Mouse (Mus musculus): ENCODE measurements around the gene Gm973. TPM values are rescaled to one million over a fixed set of nuclear protein-coding genes. Genes with fewer than 3 reads are reported as not detected.
A peak's percentile ranks its signal among the peaks of the same experiment; 100 is the strongest.
"Not testable (repeated sequence)": the region's sequence is repeated elsewhere in the genome, so short reads cannot be mapped to it uniquely, and the experiment has no call there.

Gene Gm973
- total RNA-seq, 4 experiments from 2014 or later: 2.2 to 59.5 (median 23.9) TPM

GRCm38 (mm10) chr1:59592359-59592758, 76.3 kb downstream of the Gm973 start:
- no peak for DNase-seq

GRCm38 (mm10) chr1:59592876-59593275, 76.8 kb downstream of the Gm973 start:
- DNase-seq: no peak

GRCm38 (mm10) chr1:59593622-59594035, 77.6 kb downstream of the Gm973 start:
- DNase-seq: no peak

- no peak for DNase-seq
Observed at GRCm38 (mm10) chr1:59594586-59595266, 78.7 kb downstream of the Gm973 start.

- no peak for DNase-seq
Observed at GRCm38 (mm10) chr1:59595609-59596008, 79.5 kb downstream of the Gm973 start.

GRCm38 (mm10) chr1:59602531-59603416, 86.7 kb downstream of the Gm973 start:
- DNase-seq: no peak

- no peak for DNase-seq
Observed at GRCm38 (mm10) chr1:59603417-59603712, 87.3 kb downstream of the Gm973 start.

GRCm38 (mm10) chr1:59603893-59604292, 87.8 kb downstream of the Gm973 start:
- DNase-seq: no peak

GRCm38 (mm10) chr1:59606479-59606878, 90.4 kb downstream of the Gm973 start:
- DNase-seq: no peak

- no peak for DNase-seq
Observed at GRCm38 (mm10) chr1:59607071-59607470, 91.0 kb downstream of the Gm973 start.

- DNase-seq: no peak
Observed at GRCm38 (mm10) chr1:59608125-59608762, 92.2 kb downstream of the Gm973 start.

GRCm38 (mm10) chr1:59608920-59609319, 92.9 kb downstream of the Gm973 start:
- no peak for DNase-seq

GRCm38 (mm10) chr1:59609458-59609857, 93.4 kb downstream of the Gm973 start:
- DNase-seq: no peak

- DNase-seq: peak; percentile 28
Observed at GRCm38 (mm10) chr1:59609896-59610295, 93.8 kb downstream of the Gm973 start.

- DNase-seq: no peak
Observed at GRCm38 (mm10) chr1:59610929-59611328, 94.9 kb downstream of the Gm973 start.

GRCm38 (mm10) chr1:59613795-59614194, 97.7 kb downstream of the Gm973 start:
- peak; percentile 22 for DNase-seq

GRCm38 (mm10) chr1:59615021-59615420, 99.0 kb downstream of the Gm973 start:
- no peak for DNase-seq

- no peak for DNase-seq
Observed at GRCm38 (mm10) chr1:59619201-59619600, 103.1 kb downstream of the Gm973 start.

- peak; percentile 43 for DNase-seq
Observed at GRCm38 (mm10) chr1:59623325-59624017, 107.4 kb downstream of the Gm973 start.

- no peak for DNase-seq
Observed at GRCm38 (mm10) chr1:59625410-59625809, 109.3 kb downstream of the Gm973 start.

- DNase-seq: no peak
Observed at GRCm38 (mm10) chr1:59629194-59629593, 113.1 kb downstream of the Gm973 start.

- not testable (repeated sequence) for DNase-seq
Observed at GRCm38 (mm10) chr1:59630356-59630755, 114.3 kb downstream of the Gm973 start.

Data from adrenal gland, adult 8-10 months (tissue).